Mouse (Mus musculus) layer of hippocampus, postnatal 25 days (tissue): ENCODE measurements around the gene Colgalt2. TPM values are rescaled to one million over a fixed set of nuclear protein-coding genes. Genes with fewer than 3 reads are reported as not detected.
"Not testable (repeated sequence)": the region's sequence is repeated elsewhere in the genome, so short reads cannot be mapped to it uniquely, and the experiment has no call there.

Experiments
- DNase-seq, 2 experiments: peaks; one replicate each; pipeline ENCODE4 v3.0.0; 2022; ENCODE audit warnings: mixed read lengths in 2 of 2, low spot score in 1 of 2; ENCODE audit errors: extremely low spot score in 1 of 2
- total RNA-seq, 2 experiments: library from RNA; stranded (reverse); gene quantifications; 2 replicates each; pipeline ENCODE4 v1.2.3; 2021

Colgalt2 gene
- 1 to 10 TPM; 5.6 to 6.9 TPM for total RNA-seq

GRCm38 (mm10) chr1:152399790-152400555 is at the start of gene Colgalt2:
Gene Colgalt2, plus strand, starts transcription at chr1:152399830.
- peak; percentile 46 to 49 for DNase-seq

GRCm38 (mm10) chr1:152356721-152357120 is 42.9 kb upstream of the Colgalt2 start:
- no peak for DNase-seq

GRCm38 (mm10) chr1:152368311-152369088 is 31.1 kb upstream of the Colgalt2 start:
- DNase-seq, result no peak

- DNase-seq, result peak; percentile 13 to 63
These were observed 30.5 kb upstream of the Colgalt2 start for GRCm38 (mm10) chr1:152369139-152369538.

GRCm38 (mm10) chr1:152378311-152378710 is 21.3 kb upstream of the Colgalt2 start:
- DNase-seq, result no peak

- DNase-seq, result no peak
These were observed 15.0 kb upstream of the Colgalt2 start for GRCm38 (mm10) chr1:152384589-152384988.

GRCm38 (mm10) chr1:152385693-152386092 is 13.9 kb upstream of the Colgalt2 start:
- DNase-seq, result not testable (repeated sequence)

GRCm38 (mm10) chr1:152386188-152386835 is 13.3 kb upstream of the Colgalt2 start, which contains the start of gene Tsen15:
Gene Tsen15, minus strand, starts transcription at chr1:152386688.
- peak; percentile 84 to 85 for DNase-seq

GRCm38 (mm10) chr1:152389271-152389670 is 10.4 kb upstream of the Colgalt2 start:
- DNase-seq, result no peak

- no peak for DNase-seq
These were observed 5.5 kb upstream of the Colgalt2 start for GRCm38 (mm10) chr1:152394137-152394536.

- no peak for DNase-seq
These were observed 4.6 kb upstream of the Colgalt2 start for GRCm38 (mm10) chr1:152394956-152395515.

GRCm38 (mm10) chr1:152398708-152399107 is 922 bp upstream of the Colgalt2 start:
- DNase-seq, result no peak

GRCm38 (mm10) chr1:152400556-152401540 is 1.2 kb downstream of the Colgalt2 start:
- DNase-seq, result no peak

- DNase-seq, result no peak
These were observed 7.7 kb downstream of the Colgalt2 start for GRCm38 (mm10) chr1:152407021-152407946.

- no peak for DNase-seq
These were observed 9.7 kb downstream of the Colgalt2 start for GRCm38 (mm10) chr1:152409356-152409755.

GRCm38 (mm10) chr1:152410657-152411056 is 11.0 kb downstream of the Colgalt2 start:
- peak in 1 of 2 experiments; percentile 27 for DNase-seq

GRCm38 (mm10) chr1:152413116-152413515 is 13.5 kb downstream of the Colgalt2 start:
- no peak for DNase-seq

- DNase-seq, result no peak
These were observed 14.3 kb downstream of the Colgalt2 start for GRCm38 (mm10) chr1:152413961-152414360.
